30 mouse cellular contexts compared by ENCODE assay signal in genomic region chr17:83272641-83273040, GRCm38 (mm10). TPM values are rescaled to one million over a fixed set of nuclear protein-coding genes. Genes with fewer than 3 reads are reported as not detected.
DNase-seq lines count a peak whose midpoint lies in the region; ATAC-seq and TF ChIP-seq lines count a peak whose summit lies in the region.
"Had no signal": no experiment of that assay in that cellular context is flagged by ENCODE, and none has a peak within 500 bp of the region (broad histone marks: within the 10 kb centered on the region; RNA-seq: fewer than 3 reads in every experiment).

No protein-coding gene starts in this region.

- H3K4me1 ChIP-seq in heart, embryonic 10.5 days = peaks cover 41% of the 10 kb centered on the region
- peaks cover 25% of the 10 kb centered on the region for H3K4me1 ChIP-seq in heart, embryonic 12.5 days (replicated peaks)
- H3K4me1 ChIP-seq in spleen, adult 2 months (ENCODE audit: control insufficient read depth, insufficient read depth, insufficient read length) = peaks cover 38% of the 10 kb centered on the region

- peak overlapping the region; percentile 16; the same call in 1 of the 2 replicates for H3K27ac ChIP-seq in heart, embryonic 10.5 days
- H3K27ac ChIP-seq in heart, embryonic 12.5 days (ENCODE audit: poor library complexity, severe bottlenecking) = no peak overlapping the region
- H3K27ac ChIP-seq in spleen, adult 2 months (ENCODE audit: insufficient read depth, low read length) = peak overlapping the region; percentile 77
- H3K27ac ChIP-seq: forebrain, embryonic 13.5 days; heart, embryonic 13.5 days; hindbrain, postnatal 0 days; intestine, embryonic 15.5 days; kidney, postnatal 0 days; liver, embryonic 14.5 days; lung, embryonic 15.5 days; midbrain, embryonic 15.5 days; stomach, embryonic 15.5 days had no signal

- H3K4me3 ChIP-seq in heart, embryonic 10.5 days = no peak overlapping the region
- no peak overlapping the region for H3K4me3 ChIP-seq in heart, embryonic 12.5 days
- no peak overlapping the region for H3K4me3 ChIP-seq in spleen, adult 2 months (ENCODE audit: extremely low read depth, insufficient read depth, insufficient read length)
- H3K4me3 ChIP-seq: forebrain, embryonic 13.5 days; heart, embryonic 13.5 days; intestine, embryonic 15.5 days; lung, embryonic 15.5 days; midbrain, embryonic 15.5 days; stomach, embryonic 15.5 days had no signal

- no peaks in the 10 kb centered on the region for H3K9me3 ChIP-seq in heart, embryonic 10.5 days
- no peaks in the 10 kb centered on the region for H3K9me3 ChIP-seq in heart, embryonic 12.5 days (replicated peaks)
- H3K9me3 ChIP-seq: forebrain, embryonic 13.5 days; heart, embryonic 13.5 days; intestine, embryonic 15.5 days; lung, embryonic 15.5 days; midbrain, embryonic 15.5 days; stomach, embryonic 15.5 days had no signal

- no peak for TF ChIP-seq CTCF in spleen, adult 2 months (IDR thresholded peaks at IDR 0.05; ENCODE audit: extremely low read depth, insufficient read depth, insufficient read length, insufficient replicate concordance)

- no peak for TF ChIP-seq POLR2A in spleen, adult 2 months (IDR thresholded peaks at IDR 0.05; ENCODE audit: low read depth, low read length)

- 44% methylated on average over 8 of the region's 8 CpGs for WGBS in heart, embryonic 10.5 days
- 52% methylated on average over 8 of the region's 8 CpGs for WGBS in heart, embryonic 12.5 days
- 27% methylated on average over 8 of the region's 8 CpGs for WGBS in spleen, adult 2 months

- DNase-seq in heart, embryonic 10.5 days (ENCODE audit: low spot score) = no peak
- peak in 1 of 2 experiments; percentile 40 for DNase-seq in spleen, adult 2 months (ENCODE audit: low read depth in 1 of 2, low spot score in 2 of 2)
- no peak for DNase-seq in spleen, postnatal 10 days (ENCODE audit: low spot score in 2 of 2)
- DNase-seq in gastrocnemius, postnatal 25 days = no peak
- DNase-seq in thymus, adult 18-20 months = no peak
- DNase-seq: adrenal gland, adult 2 months; adrenal gland, postnatal 36 days; cerebellum, adult 2 months; cerebellum, postnatal 14 days; gastrocnemius, postnatal 10 days; heart, adult 11 months; heart, postnatal 10 days; kidney, adult 2 months; kidney, postnatal 4 days; layer of hippocampus, postnatal 36 days; left cerebral cortex, postnatal 4 days; lung, postnatal 36 days; right cerebral cortex, postnatal 25 days; thymus, postnatal 36 days had no signal

- no peaks in the 10 kb centered on the region for H3K36me3 ChIP-seq in heart, embryonic 10.5 days
- no peaks in the 10 kb centered on the region for H3K36me3 ChIP-seq in heart, embryonic 12.5 days
- no peaks in the 10 kb centered on the region for H3K36me3 ChIP-seq in spleen, adult 2 months (ENCODE audit: control insufficient read depth, insufficient read depth, low read length)
- H3K36me3 ChIP-seq: heart, embryonic 13.5 days; intestine, embryonic 15.5 days; lung, embryonic 15.5 days; midbrain, embryonic 15.5 days; stomach, embryonic 15.5 days had no signal

- no peak overlapping the region for H3K9ac ChIP-seq in heart, embryonic 12.5 days
- H3K9ac ChIP-seq: forebrain, embryonic 13.5 days; heart, embryonic 13.5 days; intestine, embryonic 15.5 days; liver, embryonic 14.5 days; lung, embryonic 15.5 days; midbrain, embryonic 15.5 days; stomach, embryonic 15.5 days had no signal

- ATAC-seq in heart, embryonic 12.5 days (ENCODE audit: insufficient number of reproducible peaks, low FRiP score) = no peak
- peak; percentile 29 for ATAC-seq in megakaryocyte, adult 5-6 weeks (ENCODE audit: poor library complexity, severe bottlenecking)
- ATAC-seq: forebrain, embryonic 13.5 days; hindbrain, postnatal 0 days; intestine, embryonic 15.5 days; midbrain, embryonic 15.5 days had no signal

- no peak overlapping the region for H3K4me2 ChIP-seq in heart, embryonic 12.5 days
- H3K4me2 ChIP-seq: forebrain, embryonic 13.5 days; midbrain, embryonic 15.5 days had no signal

- H3K27me3 ChIP-seq in heart, embryonic 10.5 days (ENCODE audit: insufficient read depth, poor library complexity, severe bottlenecking) = peaks cover 14% of the 10 kb centered on the region; the same call in 1 of the 2 replicates
- no peaks in the 10 kb centered on the region for H3K27me3 ChIP-seq in heart, embryonic 12.5 days (replicated peaks)
- H3K27me3 ChIP-seq in spleen, adult 2 months (ENCODE audit: control insufficient read depth, insufficient read depth, low read length) = no peaks in the 10 kb centered on the region
- H3K27me3 ChIP-seq: heart, embryonic 13.5 days; intestine, embryonic 15.5 days; lung, embryonic 15.5 days; midbrain, embryonic 15.5 days; stomach, embryonic 15.5 days had no signal

RNA-seq across cellular contexts. Expression of gene Pkdcc, which starts 57.5 kb away (rescaled TPM):
- polyA plus RNA-seq in heart, embryonic 10.5 days (2016; fragmentation: Nextera tagmentation; extraction: Ambion mirVana) = 13.8 and 27.4 TPM in 2 replicates
- 13.5 and 13.9 TPM in 2 replicates for polyA plus RNA-seq in heart, embryonic 12.5 days (2016; fragmentation: Nextera tagmentation; extraction: Ambion mirVana)
- polyA plus RNA-seq in spleen, adult 2 months (2012; rRNA removed) = 41.0 and 46.9 TPM in 2 replicates
- 2.3 and 4.8 TPM in 2 replicates for total RNA-seq in megakaryocyte, adult 5-6 weeks (2015)
- 6.1 and 8.9 TPM in 2 replicates for total RNA-seq in megakaryocyte, adult 5-6 weeks (2017)
- total RNA-seq in gastrocnemius, postnatal 25 days (2021) = 10 to 100 TPM; 51.3 to 98.7 TPM
